Mouse (Mus musculus) kidney, adult 2 months (tissue): ENCODE results near the gene Hoxa6.

Experiments used
- CTCF ChIP-seq: fragments of 200-500 bp; conservative IDR thresholded peaks from 2 replicates; pipeline ENCODE4 v1.5.1; 2011; ENCODE audit warnings: low read depth, mild to moderate bottlenecking, control low read depth, low read length, moderate library complexity, mixed read lengths; ENCODE audit not compliant: insufficient read depth, insufficient read length
- POLR2A ChIP-seq: fragments of 200-500 bp; IDR thresholded peaks from one replicate; pipeline ENCODE4 v1.6.1; 2011; ENCODE audit warnings: low read depth, low read length, control low read depth

DNA sequence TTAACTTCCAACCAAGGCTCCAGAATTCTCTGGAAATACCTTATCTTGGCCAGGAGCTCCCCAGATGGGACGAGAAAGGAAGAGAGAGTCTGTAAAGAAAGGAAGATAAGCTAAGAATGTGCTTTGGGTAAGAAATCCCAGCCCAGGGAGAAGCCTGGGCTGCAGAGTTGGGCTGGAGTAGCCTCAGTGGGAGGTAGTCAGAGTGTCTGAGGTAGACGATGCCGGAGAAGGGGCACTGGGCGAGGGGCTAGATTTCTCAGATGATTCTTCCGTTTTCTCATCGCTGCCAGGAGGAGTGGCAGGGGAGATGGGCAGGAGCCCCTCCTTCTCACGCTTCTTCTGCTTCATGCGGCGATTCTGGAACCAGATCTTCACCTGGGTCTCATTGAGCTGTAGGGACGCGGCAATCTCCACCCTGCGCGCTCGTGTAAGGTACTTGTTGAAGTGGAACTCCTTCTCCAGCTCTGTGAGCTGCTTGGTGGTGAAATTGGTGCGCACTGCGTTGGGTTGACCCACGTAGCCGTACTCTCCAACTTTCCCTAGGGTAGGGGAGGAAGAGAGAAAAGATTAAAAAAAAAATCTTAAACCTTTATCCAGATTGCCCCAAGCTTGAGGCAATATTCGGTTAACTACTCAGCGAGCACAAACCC, 51.8 kb downstream of the Hoxa6 start:
- TF ChIP-seq CTCF, result no peak
- TF ChIP-seq POLR2A, result no peak
